Mouse (Mus musculus) retina, postnatal 7 days (tissue): ENCODE measurements around the gene Tuba3a.

Experiments
- DNase-seq: peaks from one replicate; pipeline ENCODE4 v3.0.0-alpha.2; 2012; ENCODE audit warnings: low read depth, low spot score

Tuba3a gene

DNA sequence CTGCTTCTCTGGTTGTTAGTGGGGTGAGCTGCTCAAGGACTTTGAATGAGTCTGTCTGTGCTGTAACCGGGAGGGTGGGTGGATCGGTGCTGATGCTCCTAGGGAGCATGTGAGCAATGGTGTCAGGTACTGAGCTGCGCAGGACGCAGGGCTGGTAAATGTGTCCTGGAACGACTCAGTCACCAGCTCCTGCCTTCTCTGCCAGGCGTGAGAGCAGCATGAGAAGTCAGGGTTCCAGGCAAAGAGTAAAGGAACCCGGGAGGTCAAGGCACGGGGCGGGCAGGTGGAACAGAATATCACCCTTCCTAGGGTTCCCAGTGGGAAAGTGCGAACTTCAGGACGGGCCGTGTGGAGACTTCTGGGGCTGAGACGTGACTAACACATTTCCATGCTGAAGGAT is 19.8 kb downstream of the Tuba3a start:
- DNase-seq: no peak

DNA sequence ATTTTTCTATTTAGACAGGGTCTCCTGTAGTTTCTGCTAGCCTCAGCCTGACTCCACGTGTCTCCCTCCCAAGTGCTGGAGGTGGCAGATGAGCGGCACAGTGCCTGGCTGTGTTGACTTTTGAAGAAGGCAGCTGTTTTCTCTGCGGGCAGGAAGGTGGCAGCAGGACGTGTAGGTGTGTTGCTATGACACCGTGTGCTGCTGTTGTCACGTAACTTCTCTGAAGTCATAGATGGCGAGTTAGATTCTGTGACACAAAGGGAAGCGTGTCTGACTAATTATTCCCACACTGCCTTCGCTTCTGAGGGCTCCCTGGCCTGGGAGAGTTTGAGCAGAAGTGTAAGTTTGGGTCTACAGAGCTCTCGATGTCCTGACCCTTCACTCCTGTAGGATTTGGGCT is 20.6 kb downstream of the Tuba3a start:
- DNase-seq: no peak

DNA sequence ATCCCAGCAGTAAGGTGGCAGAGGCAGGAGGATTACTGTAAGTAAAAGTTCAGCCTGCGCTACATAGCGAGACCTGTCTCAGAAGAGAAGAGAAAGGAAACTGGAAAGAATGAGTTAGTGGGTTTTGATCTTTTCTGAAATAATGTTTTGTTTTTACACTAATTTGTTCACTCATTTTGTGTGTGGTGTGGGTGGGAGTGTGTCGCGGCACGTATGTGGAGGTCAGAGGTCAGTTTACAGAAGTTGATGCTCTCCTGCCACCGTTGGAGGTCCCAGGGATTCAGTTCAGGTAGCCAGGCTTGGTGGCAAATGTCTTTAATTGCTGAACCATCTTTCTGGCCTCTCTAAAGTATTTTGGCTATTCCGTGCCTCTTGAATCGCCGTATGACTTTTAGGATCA is 21.6 kb downstream of the Tuba3a start:
- DNase-seq: no peak

DNA sequence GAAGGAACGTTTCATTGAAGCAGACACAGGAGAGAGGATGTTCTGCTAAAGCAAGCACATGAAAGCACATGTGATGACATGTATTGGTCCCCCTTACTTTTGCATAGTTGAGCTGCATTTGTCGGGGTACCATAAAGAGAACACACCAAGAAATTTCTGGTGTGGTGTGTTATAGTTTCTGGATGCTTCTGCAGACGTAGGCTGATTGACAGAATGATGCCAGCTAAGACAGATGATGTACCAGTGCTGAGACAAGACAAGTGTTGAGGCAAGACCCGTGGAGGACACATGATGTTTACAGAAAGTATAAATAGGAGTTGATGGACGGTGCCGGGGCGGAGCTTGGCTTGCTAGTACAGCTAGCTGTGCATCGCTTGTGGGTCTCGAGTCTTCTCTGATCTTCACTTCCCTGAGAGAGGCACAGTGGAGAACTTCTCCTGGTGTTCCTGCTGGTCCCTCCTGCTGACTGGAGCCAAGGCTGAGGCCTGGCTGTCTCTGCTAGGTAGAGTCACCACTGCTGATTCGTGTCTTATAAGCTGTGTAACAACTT is 25.8 kb downstream of the Tuba3a start:
- no peak for DNase-seq

DNA sequence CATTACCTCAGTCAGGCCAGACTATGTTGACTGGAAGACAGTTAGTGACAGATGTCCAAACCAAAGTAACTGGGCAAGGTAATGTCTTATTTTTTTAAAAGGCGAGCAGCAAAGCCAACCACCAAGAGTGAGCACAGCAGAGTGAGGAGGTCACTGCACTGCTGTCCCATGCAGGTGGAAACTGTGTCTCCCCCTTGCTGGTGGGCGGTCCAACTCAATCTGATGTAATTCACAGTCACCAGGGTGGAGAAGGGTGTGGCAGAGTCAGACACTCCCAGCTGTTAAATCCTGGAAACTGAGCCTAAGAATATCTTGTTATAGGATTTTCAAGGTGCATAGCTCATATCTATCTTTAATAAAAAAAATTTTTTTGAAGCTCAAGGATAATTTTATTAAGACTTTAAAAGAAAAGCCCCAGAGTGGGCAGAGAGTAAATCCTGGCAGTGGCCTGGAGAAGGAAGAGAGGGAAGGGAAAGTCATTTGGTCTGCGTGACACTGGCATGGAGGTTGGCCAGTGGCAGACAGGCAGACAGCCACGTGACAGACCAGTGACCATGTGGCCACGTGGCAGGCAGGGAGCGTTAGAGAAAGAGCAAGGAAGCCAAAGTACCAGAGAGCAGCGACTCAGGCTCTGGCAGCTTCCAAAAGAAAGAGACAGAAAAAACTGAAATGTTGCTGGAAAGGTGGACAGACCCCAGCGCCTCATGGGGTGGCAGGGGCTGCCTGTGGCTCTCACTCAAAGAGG is 29.4 kb downstream of the Tuba3a start:
- no peak for DNase-seq

DNA sequence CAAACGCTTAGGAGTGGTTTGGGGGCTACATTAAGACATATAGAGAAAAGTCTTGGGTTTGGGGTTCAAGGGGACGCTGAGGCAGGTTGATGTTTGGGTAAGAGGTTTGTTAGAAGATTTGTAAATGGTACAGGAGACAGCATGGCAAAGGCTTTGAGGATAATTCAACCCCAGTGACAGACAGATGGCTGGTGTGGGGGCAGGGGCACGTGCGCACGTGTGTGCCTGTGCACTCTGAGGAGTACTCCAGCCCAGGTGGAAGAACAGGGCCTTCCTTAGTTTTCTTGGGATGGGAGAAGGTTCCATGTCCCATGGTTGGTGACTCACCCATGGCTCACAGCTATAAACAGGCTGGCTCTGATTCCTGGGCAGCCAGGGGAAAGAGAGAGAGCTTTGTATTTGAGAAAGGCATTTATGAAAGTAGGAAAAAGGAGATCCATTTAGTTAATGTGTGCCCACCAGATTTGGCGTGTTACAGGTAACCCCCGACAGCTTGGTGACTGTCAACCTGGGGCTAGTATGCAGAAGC is 30.3 kb downstream of the Tuba3a start:
- DNase-seq: no peak

DNA sequence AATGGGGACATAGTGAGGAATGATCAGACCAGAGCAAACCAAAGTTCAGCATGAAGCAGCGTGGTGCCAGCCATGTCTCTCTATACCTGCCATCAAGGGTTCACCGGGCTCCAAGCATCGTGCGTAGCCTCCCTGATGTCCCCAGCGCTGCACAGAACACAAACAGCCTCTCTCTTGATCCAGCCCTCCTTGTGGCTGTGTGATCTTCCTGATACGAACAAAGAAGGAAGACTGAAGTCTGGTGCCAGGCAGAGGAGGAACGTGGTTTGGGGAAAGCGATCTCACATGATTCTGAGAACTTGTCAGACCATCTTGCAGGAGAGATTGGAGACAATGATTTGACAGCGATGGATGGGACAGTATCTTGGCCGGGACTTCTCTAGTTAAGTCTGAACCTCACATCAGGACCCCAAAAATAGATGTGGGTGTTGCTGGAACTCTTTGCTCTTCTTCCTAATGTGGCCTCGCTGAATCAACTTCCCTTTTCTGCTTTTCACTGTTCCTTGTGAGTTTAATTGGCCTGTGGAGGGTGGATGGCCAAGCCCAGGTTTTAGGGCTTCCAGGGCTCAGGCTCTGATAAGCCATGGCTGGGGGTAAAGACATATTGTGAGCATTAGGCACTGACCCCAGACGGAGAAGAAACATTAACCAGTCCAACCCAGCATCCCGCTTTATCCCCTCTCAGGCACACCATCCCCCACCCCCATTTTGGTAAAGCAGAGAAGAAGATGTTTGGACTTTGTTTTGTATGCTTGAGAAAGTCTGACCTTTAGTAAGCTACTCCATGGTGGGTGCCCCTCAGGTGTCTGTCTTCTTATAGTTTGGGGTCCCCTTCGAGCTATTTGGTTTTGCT is 31.8 kb downstream of the Tuba3a start:
- no peak for DNase-seq

DNA sequence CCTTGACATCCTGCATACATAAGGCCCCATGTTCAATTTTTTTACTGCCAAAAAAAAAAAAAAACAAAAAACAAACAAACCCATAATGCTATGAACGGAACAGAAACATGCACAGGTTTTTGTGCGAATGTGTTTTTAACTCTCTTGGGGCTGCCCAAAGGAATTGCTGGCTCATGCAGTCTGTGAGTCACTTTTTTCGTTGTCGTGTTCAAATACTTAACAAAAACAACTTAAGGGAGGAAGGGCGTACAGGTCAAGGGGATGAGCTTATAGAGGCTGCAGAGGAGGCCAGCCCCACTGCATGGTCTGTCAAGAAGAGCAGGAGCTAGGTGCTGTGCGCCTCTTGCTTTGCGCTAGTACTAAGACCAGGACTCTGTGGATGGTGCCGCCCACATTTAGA is 33.1 kb downstream of the Tuba3a start:
- DNase-seq: no peak

DNA sequence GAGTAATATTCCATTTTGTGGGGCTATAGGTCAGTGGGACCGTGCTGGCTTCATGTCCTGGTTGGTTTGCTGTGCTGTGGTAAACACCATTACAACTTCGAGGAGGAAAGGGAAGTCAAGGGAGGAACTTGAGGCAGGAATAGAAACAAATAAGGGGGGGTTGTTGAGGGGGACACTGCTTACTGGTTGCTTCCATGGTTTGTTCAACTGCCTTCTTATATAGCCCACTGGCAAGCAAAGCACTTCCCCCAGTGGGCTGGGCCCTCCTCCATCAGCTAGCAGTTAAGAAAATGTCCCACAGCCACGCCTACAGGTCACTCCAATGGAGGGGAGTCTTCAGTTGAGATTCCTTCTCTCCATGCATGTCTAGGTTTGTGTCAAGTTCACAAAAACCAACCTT is 33.6 kb downstream of the Tuba3a start:
- DNase-seq: no peak

DNA sequence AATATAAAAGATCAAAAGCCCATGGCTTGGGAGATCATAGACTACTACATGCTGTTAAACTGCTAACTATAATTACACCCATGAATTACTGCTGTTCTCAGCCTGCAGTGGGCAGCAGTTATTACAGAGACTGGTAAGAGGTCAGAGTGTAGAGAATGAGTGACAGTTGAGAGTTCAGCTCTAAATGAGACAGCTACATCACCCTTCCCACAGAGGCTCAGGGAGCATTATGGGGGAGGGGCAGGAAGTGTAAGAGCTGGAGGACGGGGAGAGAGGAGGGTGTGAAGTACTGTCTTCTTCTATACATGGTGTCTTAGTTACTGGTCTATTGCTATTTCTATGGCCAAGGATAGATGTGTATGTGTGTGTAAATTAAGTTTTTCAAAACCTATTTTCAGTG is 41.3 kb downstream of the Tuba3a start:
- DNase-seq: no peak

DNA sequence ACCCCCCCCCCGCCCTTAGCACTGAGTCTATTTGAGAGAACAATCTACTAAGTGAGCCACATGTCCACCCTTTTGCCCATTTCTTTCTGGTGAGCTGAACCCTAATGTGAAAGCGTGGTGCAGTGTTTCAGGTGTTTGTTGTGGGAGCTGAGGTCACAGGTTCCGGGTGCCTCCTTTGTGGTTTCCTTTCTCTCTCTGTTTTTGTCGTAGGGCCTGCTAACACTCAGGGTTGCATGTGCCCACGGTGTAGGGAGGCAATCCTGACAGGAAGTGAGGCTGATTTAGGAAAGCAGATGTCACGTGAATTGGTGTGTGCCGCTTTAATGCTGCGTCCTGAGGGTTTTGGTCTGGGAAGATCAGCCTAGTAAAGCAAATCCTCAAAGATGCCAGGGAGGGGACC is 44.3 kb downstream of the Tuba3a start:
- no peak for DNase-seq

DNA sequence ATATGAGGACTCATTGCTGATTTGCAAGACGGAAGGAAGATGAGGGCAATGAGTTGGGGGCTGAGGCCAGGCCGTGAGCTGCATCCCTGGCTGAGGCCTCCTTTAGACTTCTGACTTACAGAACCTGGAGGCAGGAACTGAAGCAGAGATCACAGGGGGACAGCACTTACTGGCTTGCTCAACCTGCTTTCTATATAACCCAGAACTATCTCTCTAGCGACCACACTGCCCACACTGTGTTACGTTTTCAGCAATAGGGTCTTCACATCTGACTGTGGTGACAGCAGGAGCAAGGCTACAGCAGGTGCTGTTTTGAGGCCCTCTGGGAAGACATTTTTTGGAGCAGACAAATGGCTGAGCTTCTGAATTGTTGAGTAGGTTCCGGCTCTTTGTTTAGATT is 45.2 kb downstream of the Tuba3a start:
- DNase-seq: no peak

DNA sequence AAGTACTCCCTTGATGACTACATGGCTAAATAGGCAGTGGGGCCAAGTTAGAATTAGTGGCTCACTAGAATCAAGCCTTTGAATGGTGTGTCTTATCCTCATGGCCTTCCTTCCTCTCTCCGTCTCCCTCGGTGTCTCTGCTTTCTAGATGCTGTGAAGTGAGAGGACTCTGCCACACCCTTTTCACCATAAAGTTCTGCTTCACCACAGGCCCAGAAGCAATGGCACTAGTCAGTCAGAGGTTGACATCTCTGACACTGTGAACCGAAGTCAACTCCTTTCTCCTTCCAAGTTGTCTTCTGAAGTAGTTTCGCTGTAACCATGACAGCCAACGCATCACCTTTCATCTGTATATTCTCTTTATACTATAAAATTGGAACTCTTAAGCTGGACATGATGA is 46.3 kb downstream of the Tuba3a start:
- DNase-seq: no peak

DNA sequence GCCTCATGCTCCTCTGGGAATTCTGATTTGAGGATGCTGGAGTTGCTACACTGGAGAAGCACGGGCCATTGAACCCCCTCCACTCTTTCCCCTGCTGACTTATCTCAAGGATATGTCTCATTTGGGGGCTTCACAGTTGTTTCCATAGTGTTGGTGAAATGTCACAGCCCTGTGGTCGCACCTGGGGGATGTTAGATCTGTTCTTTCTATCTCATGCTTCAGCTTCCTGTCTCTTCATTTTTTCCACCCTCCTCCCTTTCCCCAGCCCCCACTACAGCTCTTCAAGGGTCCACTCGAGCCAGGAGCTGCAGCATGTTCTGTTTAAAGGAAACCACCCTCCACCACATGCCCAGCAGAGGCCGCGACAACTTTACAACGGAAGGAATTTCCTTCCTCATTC is 47.4 kb downstream of the Tuba3a start:
- DNase-seq: no peak

DNA sequence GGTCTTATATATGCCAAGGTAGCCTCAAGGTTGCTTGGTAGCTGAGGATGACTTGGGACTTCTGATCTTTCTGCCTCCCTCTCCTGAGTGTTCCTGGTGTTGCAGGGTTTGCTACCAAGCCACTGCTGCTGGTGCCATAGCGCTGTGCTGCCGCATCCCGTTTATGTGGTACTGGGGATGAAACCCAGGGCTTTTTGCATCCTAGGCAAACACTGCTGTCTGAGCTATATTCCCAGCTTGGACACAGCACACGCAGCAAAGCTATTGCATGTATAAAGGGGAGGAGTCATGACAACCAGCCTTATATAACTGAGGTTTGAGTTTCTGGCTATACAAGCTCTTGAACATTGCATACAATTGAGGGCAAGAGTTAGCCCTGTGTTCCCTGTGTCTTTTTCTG is 48.4 kb downstream of the Tuba3a start:
- no peak for DNase-seq

DNA sequence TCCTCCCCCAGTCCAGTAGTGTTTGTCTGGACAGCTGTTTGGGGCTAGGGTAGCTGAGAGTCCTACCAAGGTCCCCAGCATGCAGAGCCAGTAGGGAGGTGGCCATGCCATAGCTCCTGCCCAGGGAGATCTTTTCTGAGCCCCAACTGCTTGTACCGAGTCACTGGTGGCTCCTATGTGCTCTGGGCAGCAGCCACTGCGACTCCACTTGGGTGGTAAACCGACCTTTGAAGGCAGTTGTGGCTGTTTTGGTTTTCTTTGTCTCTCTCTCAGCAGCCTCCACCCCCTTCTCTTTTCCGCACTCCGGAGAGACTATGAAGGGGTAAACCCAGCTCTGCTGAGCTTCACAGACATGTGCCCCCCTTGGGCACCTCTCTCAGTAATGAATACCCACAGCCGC is 49.1 kb downstream of the Tuba3a start, which contains the start of gene Cd27:
TSS of gene Cd27 (minus strand) at position 229 of the 400 bp plus-strand sequence.
- no peak for DNase-seq

DNA sequence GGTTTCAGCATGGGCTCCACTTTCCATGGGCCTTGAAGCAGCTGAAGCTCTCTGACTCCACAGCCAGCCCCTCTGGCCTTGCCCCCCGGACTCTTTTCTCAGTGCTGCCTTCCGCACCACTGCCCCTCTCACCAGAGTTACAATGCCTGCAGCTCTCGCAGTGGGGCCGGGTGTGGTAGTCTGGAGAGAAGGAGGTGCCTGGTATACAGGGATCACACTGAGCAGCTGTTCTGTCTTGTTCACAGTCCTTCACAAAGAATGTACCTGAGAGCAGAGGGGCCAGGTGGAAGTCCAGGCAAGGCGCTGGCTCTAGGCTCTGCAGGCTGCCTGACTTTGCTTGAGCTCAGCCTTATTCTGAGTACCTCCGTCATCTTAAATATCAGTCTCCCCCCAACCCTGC is 49.5 kb downstream of the Tuba3a start:
- no peak for DNase-seq

DNA sequence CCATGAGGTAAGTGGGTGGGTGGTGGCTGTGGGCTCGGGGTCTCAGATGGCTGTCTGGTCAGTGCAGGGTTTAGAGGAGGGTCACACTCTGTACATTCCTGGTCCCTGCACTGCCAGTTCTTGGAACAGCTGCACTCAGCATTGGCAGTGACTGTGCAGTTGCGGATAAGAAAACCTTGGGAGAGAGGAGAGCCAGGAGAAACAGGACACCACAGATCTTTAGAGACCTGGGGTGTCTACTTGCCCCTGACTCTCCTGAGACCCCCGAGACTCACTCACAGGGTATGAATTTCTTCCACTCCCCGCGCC is 51.4 kb downstream of the Tuba3a start:
- DNase-seq: no peak

DNA sequence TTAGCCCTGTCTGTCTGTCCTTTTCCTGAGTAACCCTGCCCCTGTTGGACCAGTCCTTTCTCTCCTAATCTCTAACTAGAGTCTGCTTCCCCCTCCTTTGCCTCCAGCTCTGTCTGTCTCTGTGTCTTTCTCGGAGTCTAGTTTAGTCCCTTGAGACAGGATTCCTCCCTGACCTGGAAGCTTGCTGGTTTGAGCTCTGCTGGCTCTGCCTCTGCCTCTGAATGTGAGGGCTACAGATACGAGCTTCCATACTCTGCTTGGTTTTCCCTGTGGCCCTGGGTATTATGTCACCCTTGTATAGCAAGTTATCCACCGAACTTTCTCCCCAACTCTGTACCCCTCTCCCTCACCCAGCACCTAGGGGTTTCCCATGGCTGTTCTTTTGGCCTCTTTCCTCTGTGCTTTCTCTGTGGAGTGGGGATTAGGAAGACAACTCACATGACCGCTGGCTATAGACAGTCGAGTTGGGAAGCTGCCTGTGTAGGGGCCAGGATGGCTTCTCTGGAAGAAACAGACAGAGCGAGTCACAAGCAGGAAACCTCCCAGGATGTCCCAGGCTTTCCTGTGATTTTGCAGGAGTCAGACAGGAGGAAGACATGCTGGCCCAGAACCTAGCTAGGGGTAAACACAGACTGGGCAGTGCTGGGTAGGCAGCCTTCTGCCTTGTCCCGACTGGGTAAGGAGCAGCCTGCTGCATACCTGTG is 51.9 kb downstream of the Tuba3a start:
- no peak for DNase-seq

DNA sequence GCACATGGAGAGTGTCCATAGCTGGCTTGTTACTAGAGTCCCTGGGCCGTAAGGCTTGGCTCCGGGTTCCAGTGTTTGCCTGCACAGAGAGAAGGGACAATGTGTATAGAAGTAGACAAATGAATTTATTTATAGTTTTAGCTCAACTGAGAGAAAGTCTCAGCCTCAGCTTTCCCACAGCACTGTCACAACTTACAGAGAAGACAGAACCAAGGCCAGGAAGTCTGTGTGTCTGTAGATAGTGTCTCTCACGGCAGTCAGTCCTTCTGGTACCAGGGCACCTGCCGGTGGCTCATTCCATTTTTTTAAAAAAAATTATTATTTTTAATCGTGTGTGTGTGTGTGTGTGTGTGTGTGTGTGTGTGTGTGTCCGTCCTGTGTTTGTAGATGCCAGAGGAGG is 53.3 kb downstream of the Tuba3a start:
- no peak for DNase-seq

DNA sequence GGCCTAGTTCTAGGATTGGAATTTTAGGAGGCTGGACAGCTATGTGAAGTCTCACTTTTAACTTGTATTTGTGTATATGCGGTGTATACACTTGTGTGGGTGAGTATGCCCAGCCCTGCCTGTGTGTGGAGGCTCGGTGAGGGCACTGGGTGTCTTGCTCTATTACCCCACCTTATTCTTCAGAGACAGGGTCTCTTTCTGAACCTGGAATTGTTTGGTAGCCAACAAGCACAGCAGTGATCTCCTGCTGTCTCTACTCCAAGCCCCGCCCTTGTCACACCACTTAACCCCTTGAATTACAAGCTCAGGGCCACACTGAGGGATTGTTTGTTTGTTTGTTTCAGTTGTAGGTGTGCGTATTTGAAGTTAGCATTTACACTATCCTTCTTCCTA is 53.8 kb downstream of the Tuba3a start:
- no peak for DNase-seq
